Mouse (Mus musculus) kidney, adult 2 months (tissue): ENCODE results near the gene Kdelr3. TPM values are rescaled to one million over a fixed set of nuclear protein-coding genes. Genes with fewer than 3 reads are reported as not detected.

Experiments used
- DNase-seq: peaks from one replicate; pipeline ENCODE4 v3.0.0; 2021
- H3K27ac ChIP-seq: fragments of 200-500 bp; 2 replicates; pipeline ENCODE4 v1.5.1; 2012; ENCODE audit warnings: low read depth, low read length, control low read depth, inconsistent platforms; ENCODE audit not compliant: insufficient read depth
- H3K27me3 ChIP-seq: fragments of 200-500 bp; replicated peaks from 2 replicates; pipeline ENCODE4 v1.6.1; 2012; ENCODE audit warnings: mild to moderate bottlenecking, moderate library complexity, low read length, inconsistent platforms; ENCODE audit not compliant: control insufficient read depth, insufficient read depth
- H3K36me3 ChIP-seq: fragments of 200-500 bp; 2 replicates; pipeline ENCODE4 v1.6.1; 2012; ENCODE audit warnings: mild to moderate bottlenecking, moderate library complexity, low read length, inconsistent platforms; ENCODE audit not compliant: control insufficient read depth, insufficient read depth
- H3K4me1 ChIP-seq: fragments of 200-500 bp; 2 replicates; pipeline ENCODE4 v1.6.1; 2011; ENCODE audit warnings: low read length; ENCODE audit not compliant: control insufficient read depth, insufficient read depth
- H3K4me3 ChIP-seq: fragments of 200-500 bp; 2 replicates; pipeline ENCODE4 v1.5.1; 2011; ENCODE audit warnings: mild to moderate bottlenecking, low read depth, low read length, control low read depth; ENCODE audit not compliant: insufficient read depth
- CTCF ChIP-seq: fragments of 200-500 bp; conservative IDR thresholded peaks from 2 replicates; pipeline ENCODE4 v1.5.1; 2011; ENCODE audit warnings: low read depth, mild to moderate bottlenecking, control low read depth, low read length, moderate library complexity, mixed read lengths; ENCODE audit not compliant: insufficient read depth, insufficient read length
- POLR2A ChIP-seq: fragments of 200-500 bp; IDR thresholded peaks from one replicate; pipeline ENCODE4 v1.6.1; 2011; ENCODE audit warnings: low read depth, low read length, control low read depth
- WGBS: fragments of 180-500 bp; shearing (Covaris S2); methylation state at CpG from one replicate; pipeline ENCODE4 v1.1.7; 2018; 5-methylcytosine and 5-hydroxymethylcytosine counted together
- polyA plus RNA-seq: library from polyadenylated mRNA; depleted of rRNA; stranded (reverse); fragments of >200 nt; gene quantifications from 2 replicates; pipeline ENCODE4 v1.2.3, GENCODE M21; 2012; rRNA removed

Gene Kdelr3
- 5.9 and 7.8 TPM in 2 replicates for polyA plus RNA-seq

GRCm38 (mm10) chr15:79516171-79517096, at the start of gene Kdelr3:
TSS of gene Kdelr3 (plus strand) at chr15:79516411.
- Histone ChIP-seq H3K4me3 (peak within 1 kb of the TSS; percentile 69), H3K4me1 (no peaks in the 10 kb centered on the region; the same call in 1 of the 2 replicates), H3K27me3 (no peaks in the 10 kb centered on the region), H3K36me3 (no peaks in the 10 kb centered on the region), H3K27ac (no peak within 1 kb of the TSS)
- TF ChIP-seq CTCF (no peak), POLR2A (no peak)
- peak; percentile 67 for DNase-seq
- 1% methylated on average over 71 of the region's 71 CpGs for WGBS

- Histone ChIP-seq H3K27me3 (no peaks in the 10 kb centered on the region), H3K4me3 (no peak overlapping the region), H3K36me3 (no peaks in the 10 kb centered on the region), H3K4me1 (no peaks in the 10 kb centered on the region), H3K27ac (no peak overlapping the region)
- DNase-seq, result peak; percentile 85
- peak; percentile 99; the same call in 1 of the 2 replicates for TF ChIP-seq CTCF
- no peak for TF ChIP-seq POLR2A
- 8% methylated on average over 18 of the region's 18 CpGs for WGBS
Measured at GRCm38 (mm10) chr15:79466601-79467286, 49.5 kb upstream of the Kdelr3 start.

- WGBS, result 68% methylated on average over 5 of the region's 5 CpGs
- Histone ChIP-seq H3K4me3 (no peak overlapping the region), H3K4me1 (no peaks in the 10 kb centered on the region), H3K27ac (no peak overlapping the region), H3K27me3 (no peaks in the 10 kb centered on the region), H3K36me3 (no peaks in the 10 kb centered on the region)
- no peak for TF ChIP-seq POLR2A
- TF ChIP-seq CTCF, result no peak
- no peak for DNase-seq
Measured at GRCm38 (mm10) chr15:79469577-79469976, 46.6 kb upstream of the Kdelr3 start.

- 29% methylated on average over 17 of the region's 17 CpGs for WGBS
- DNase-seq, result peak; percentile 12
- Histone ChIP-seq H3K4me1 (no peaks in the 10 kb centered on the region), H3K36me3 (no peaks in the 10 kb centered on the region), H3K4me3 (no peak overlapping the region; the same call in 1 of the 2 replicates), H3K27ac (no peak overlapping the region), H3K27me3 (no peaks in the 10 kb centered on the region)
- TF ChIP-seq POLR2A, result no peak
- no peak for TF ChIP-seq CTCF
Measured at GRCm38 (mm10) chr15:79470583-79470982, 45.6 kb upstream of the Kdelr3 start.

GRCm38 (mm10) chr15:79471095-79471494, 45.1 kb upstream of the Kdelr3 start:
- Histone ChIP-seq H3K4me1 (no peaks in the 10 kb centered on the region), H3K36me3 (no peaks in the 10 kb centered on the region), H3K4me3 (no peak overlapping the region), H3K27ac (no peak overlapping the region), H3K27me3 (no peaks in the 10 kb centered on the region)
- DNase-seq, result no peak
- TF ChIP-seq CTCF, result no peak
- no peak for TF ChIP-seq POLR2A
- 51% methylated on average over 10 of the region's 10 CpGs for WGBS

GRCm38 (mm10) chr15:79473042-79473441, 43.2 kb upstream of the Kdelr3 start:
- 87% methylated on average over 5 of the region's 5 CpGs for WGBS
- no peaks in the 10 kb centered on the region for H3K36me3 ChIP-seq
- H3K4me1 ChIP-seq, result no peaks in the 10 kb centered on the region
- H3K4me3 ChIP-seq, result no peak overlapping the region
- no peaks in the 10 kb centered on the region for H3K27me3 ChIP-seq
- TF ChIP-seq CTCF, result 0 out of 2 replicates have a peak, but pooled peaks have one; percentile 19
- TF ChIP-seq POLR2A, result no peak
- no peak for DNase-seq
- no peak overlapping the region for H3K27ac ChIP-seq
